Mouse (Mus musculus): Measurements from ENCODE around the gene Kcnk15. TPM values are rescaled to one million over a fixed set of nuclear protein-coding genes. Genes with fewer than 3 reads are reported as not detected.

The Kcnk15 gene
- polyA plus RNA-seq (2012; rRNA removed) = 0.02 TPM in 1 of 2 replicates, not detected in the other

GRCm38 (mm10) chr2:163853461-163853901 is at the start of gene Kcnk15:
Kcnk15 (plus strand) TSS chr2:163853651.

GRCm38 (mm10) chr2:163820607-163821006 is 32.8 kb upstream of the Kcnk15 start, which contains the start of gene Ccn5:
Ccn5 (plus strand) TSS chr2:163820861.

Other genes with a start within 250 kb of the Kcnk15 start
- gene Serinc3, start 208.5 kb upstream of the Kcnk15 start, polyA plus RNA-seq (2012; rRNA removed) = 47.5 and 90.8 TPM in 2 replicates
- 76.3 and 88.1 TPM in 2 replicates for gene Pkig, start 195.3 kb upstream of the Kcnk15 start, polyA plus RNA-seq (2012; rRNA removed)
- 4.8 and 6.0 TPM in 2 replicates for gene Ada, start 103.4 kb upstream of the Kcnk15 start, polyA plus RNA-seq (2012; rRNA removed)
- gene Ccn5, start 32.8 kb upstream of the Kcnk15 start, polyA plus RNA-seq (2012; rRNA removed) = 0.05 and 0.20 TPM in 2 replicates
- 1.1 and 1.8 TPM in 2 replicates for gene Rims4, start 65.0 kb downstream of the Kcnk15 start, polyA plus RNA-seq (2012; rRNA removed)
- gene Ywhab, start 141.3 kb downstream of the Kcnk15 start, polyA plus RNA-seq (2012; rRNA removed) = 146 and 164 TPM in 2 replicates
- gene Pabpc1l, start 171.8 kb downstream of the Kcnk15 start, polyA plus RNA-seq (2012; rRNA removed) = 2.5 and 3.7 TPM in 2 replicates
- 25.4 and 52.5 TPM in 2 replicates for gene Stk4, start 216.7 kb downstream of the Kcnk15 start, polyA plus RNA-seq (2012; rRNA removed)
- 31.3 and 37.2 TPM in 2 replicates for gene Tomm34, start 217.5 kb downstream of the Kcnk15 start, polyA plus RNA-seq (2012; rRNA removed)

All from central nervous system, embryonic 11.5 days (tissue).